Mouse (Mus musculus) heart, embryonic 11.5 days (tissue): ENCODE results near the gene Trp53bp2. TPM values are rescaled to one million over a fixed set of nuclear protein-coding genes. Genes with fewer than 3 reads are reported as not detected.

Experiments
- ATAC-seq: fragments of 200-750 bp; cut with Nextera tagmentation; replicated peaks from 2 replicates; pipeline ENCODE4 v1.8.0; 2017; ENCODE audit warnings: moderate library complexity; ENCODE audit not compliant: insufficient number of reproducible peaks, low FRiP score, low TSS enrichment
- H3K27ac ChIP-seq: fragments of 300-500 bp; sonication (generic); 2 replicates; pipeline ENCODE4 v1.5.1; 2014; ENCODE audit warnings: mild to moderate bottlenecking, low read depth, low read length
- H3K27me3 ChIP-seq: fragments of 300-500 bp; sonication (generic); 2 replicates; pipeline ENCODE4 v1.6.1; 2014; ENCODE audit warnings: mild to moderate bottlenecking, low read length, mixed read lengths; ENCODE audit not compliant: control insufficient read depth, insufficient read depth
- H3K36me3 ChIP-seq: fragments of 300-500 bp; sonication (generic); 2 replicates; pipeline ENCODE4 v1.6.1; 2014; ENCODE audit warnings: mild to moderate bottlenecking, low read length, moderate library complexity, mixed read lengths; ENCODE audit not compliant: control insufficient read depth, insufficient read depth
- H3K4me1 ChIP-seq: fragments of 300-500 bp; sonication (generic); 2 replicates; pipeline ENCODE4 v1.6.1; 2014; ENCODE audit warnings: low read length; ENCODE audit not compliant: control insufficient read depth, insufficient read depth
- H3K4me2 ChIP-seq: fragments of 300-500 bp; sonication (generic); 2 replicates; pipeline ENCODE4 v1.6.1; 2014; ENCODE audit warnings: mild to moderate bottlenecking, moderate library complexity
- H3K4me3 ChIP-seq: fragments of 300-500 bp; sonication (generic); 2 replicates; pipeline ENCODE4 v1.5.1; 2014; ENCODE audit warnings: low read depth, low read length
- H3K9ac ChIP-seq: fragments of 300-500 bp; sonication (generic); 2 replicates; pipeline ENCODE4 v1.6.1; 2014; ENCODE audit warnings: mild to moderate bottlenecking, low read depth, low read length, moderate library complexity
- H3K9me3 ChIP-seq: fragments of 300-500 bp; sonication (generic); replicated peaks from 2 replicates; pipeline ENCODE4 v1.6.1; 2016; ENCODE audit warnings: low read length; ENCODE audit not compliant: control insufficient read depth
- WGBS: fragments of 180-500 bp; shearing (Covaris S2); extraction: QIAGEN DNeasy Blood & Tissue Kit; methylation state at CpG from one replicate; pipeline ENCODE4 v1.1.7; 2014; ENCODE audit not compliant: insufficient replicate concordance; 5-methylcytosine and 5-hydroxymethylcytosine counted together
- polyA plus RNA-seq: library from polyadenylated mRNA; unstranded; fragments of >200 nt; fragmentation: Nextera tagmentation; extraction: Ambion mirVana; gene quantifications from 2 replicates; pipeline ENCODE4 v1.2.1, GENCODE M21; 2014

The Trp53bp2 gene
- polyA plus RNA-seq, 1 experiment from 2014 or later = 16.3 TPM

DNA sequence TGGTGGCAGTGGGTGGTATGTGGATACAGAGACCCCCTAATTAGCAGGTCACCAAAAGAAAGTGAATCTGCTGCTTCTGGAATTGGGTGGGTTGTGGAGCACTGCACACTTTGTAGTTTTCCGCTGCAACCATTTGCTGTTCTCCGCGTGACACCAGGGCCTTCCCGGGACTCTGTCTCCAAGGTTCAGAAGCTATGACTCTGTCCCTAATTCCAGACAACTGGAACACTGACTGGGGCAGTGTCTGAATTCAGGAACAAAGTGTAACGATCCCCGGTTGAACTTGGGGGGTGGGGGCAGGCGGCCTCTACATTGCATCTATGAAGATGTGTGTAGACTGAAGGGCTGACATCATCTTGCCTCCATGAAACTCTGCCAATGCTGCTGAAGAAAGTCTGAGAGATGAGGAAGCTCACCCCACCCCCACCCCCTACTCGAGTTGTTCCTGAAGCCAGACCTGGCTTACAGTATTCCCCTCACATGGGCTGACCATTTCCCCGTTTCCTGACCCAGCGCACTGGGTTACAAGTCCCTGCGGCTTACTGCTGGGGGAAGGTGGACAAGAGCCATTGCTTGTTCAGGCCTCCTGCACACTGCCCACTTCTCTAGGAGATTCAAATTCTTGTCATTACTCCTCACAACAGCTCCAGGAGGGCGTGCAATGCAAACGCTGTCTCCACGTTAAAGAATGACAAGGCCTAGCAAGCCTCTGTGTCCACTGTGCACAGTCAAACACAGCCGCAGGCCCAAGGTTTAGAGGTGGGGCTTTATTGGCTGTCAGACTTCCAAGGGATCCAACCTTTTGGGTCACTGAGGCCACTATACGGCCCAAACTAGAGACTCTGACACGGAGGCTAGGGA lies 85.5 kb downstream of the Trp53bp2 start:
- H3K4me2 ChIP-seq = peak overlapping the region; percentile 4; the same call in 1 of the 2 replicates

DNA sequence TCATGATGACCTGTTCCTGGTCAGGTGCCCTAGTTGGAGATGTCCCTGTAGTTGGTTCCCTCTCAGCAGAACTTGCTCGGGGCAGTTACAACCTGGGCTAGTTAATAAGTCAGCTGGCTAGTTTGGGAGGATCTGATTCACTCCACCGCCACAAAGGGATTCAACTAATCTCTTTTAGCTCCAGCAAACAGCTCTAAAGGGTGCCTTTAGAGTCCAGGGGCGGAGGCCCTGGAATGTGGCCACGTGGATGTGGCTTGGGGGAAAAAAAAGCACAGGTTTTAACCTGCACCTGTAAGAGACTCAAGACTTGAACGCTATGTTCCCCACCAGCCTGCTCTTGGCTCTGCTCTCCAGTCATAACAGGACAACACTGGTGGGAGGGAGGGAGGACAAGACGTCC lies 87.7 kb downstream of the Trp53bp2 start:
- H3K27ac ChIP-seq = no peak overlapping the region

More for the DNA sequence above, 85.5 kb downstream of the Trp53bp2 start:
- Histone ChIP-seq H3K27ac (peak overlapping the region; percentile 51; the same call in 1 of the 2 replicates), H3K9ac (no peak overlapping the region), H3K9me3 (no peaks in the 10 kb centered on the region), H3K4me3 (no peak overlapping the region), H3K4me1 (peaks cover 34% of the 10 kb centered on the region), H3K27me3 (no peaks in the 10 kb centered on the region), H3K36me3 (peaks cover 3% of the 10 kb centered on the region; the same call in 1 of the 2 replicates)
- 57% methylated on average over 17 of the region's 17 CpGs for WGBS
- ATAC-seq = no peak

DNA sequence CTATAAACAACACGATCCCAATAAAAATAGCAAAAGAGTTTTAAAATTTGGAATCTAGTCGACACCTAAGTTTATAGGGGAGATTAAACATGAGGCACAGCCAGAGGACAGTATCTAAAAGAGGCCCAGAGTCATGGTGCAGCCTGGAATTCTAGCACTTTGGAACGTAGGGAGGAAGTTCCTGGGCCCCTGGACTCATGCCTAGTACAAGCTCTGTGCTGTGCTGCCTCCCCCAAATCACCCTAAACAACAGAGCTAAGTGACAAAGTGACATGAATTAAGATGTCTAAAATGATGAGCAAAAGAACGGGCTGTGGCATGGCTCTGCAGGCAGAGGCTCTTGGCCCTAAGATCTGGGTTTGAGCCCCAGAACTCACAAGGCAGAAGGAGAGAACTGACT lies 88.8 kb downstream of the Trp53bp2 start:
- H3K4me1 ChIP-seq = peaks cover 48% of the 10 kb centered on the region
- no peak overlapping the region for H3K9ac ChIP-seq
- no peak overlapping the region for H3K4me2 ChIP-seq
- ATAC-seq = no peak
- H3K27ac ChIP-seq = 0 out of 2 replicates have a peak overlapping the region, but pooled peaks have one; percentile 12
- WGBS = 39% methylated on average over 4 of the region's 4 CpGs
- H3K4me3 ChIP-seq = no peak overlapping the region
- no peaks in the 10 kb centered on the region for H3K9me3 ChIP-seq
- no peaks in the 10 kb centered on the region for H3K27me3 ChIP-seq
- no peaks in the 10 kb centered on the region for H3K36me3 ChIP-seq

More for the DNA sequence above, 87.7 kb downstream of the Trp53bp2 start:
- H3K27me3 ChIP-seq = no peaks in the 10 kb centered on the region
- no peak overlapping the region for H3K9ac ChIP-seq
- ATAC-seq = no peak
- no peaks in the 10 kb centered on the region for H3K9me3 ChIP-seq
- H3K4me1 ChIP-seq = peaks cover 39% of the 10 kb centered on the region
- WGBS = 61% methylated on average over 6 of the region's 6 CpGs
- no peak overlapping the region for H3K4me2 ChIP-seq
- H3K36me3 ChIP-seq = no peaks in the 10 kb centered on the region; the same call in 1 of the 2 replicates
- no peak overlapping the region for H3K4me3 ChIP-seq

DNA sequence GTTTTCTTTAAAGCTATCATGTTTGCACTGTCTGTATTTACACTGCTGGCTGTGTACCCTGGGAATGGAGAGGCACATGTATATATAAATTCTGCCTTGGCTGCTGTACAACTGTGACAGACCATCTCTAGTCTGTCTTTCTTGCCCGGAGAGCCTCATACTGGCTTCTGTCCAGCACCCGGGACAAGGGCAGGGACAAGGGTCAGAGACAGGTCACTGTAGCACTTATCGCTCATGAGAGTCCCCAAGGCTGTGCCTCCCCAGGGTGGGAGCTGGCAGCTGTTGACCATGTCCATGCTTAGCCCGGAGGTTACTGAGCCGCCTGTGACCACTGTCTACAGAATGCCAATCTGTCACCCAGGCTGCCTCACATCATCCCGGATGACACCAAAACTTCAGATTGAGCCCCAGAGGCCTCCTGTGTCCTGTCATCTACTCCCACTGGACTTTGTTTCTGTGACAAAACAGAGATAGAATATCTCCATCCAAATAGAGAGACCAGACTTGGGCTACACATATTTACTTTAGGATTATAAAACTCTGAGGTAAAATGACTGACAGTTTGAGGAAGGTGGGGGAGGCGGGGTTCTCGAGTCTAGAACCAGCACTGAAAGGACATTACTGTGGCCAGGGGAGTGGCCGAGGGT lies 90.6 kb downstream of the Trp53bp2 start:
- no peak overlapping the region for H3K9ac ChIP-seq
- H3K27ac ChIP-seq = peak overlapping the region; percentile 60
- no peaks in the 10 kb centered on the region for H3K9me3 ChIP-seq
- peaks cover 61% of the 10 kb centered on the region for H3K4me1 ChIP-seq
- 38% methylated on average over 9 of the region's 9 CpGs for WGBS
- no peaks in the 10 kb centered on the region for H3K36me3 ChIP-seq
- peak; percentile 50; the same call in 1 of the 2 replicates for ATAC-seq
- no peak overlapping the region for H3K4me2 ChIP-seq
- no peak overlapping the region for H3K4me3 ChIP-seq
- no peaks in the 10 kb centered on the region for H3K27me3 ChIP-seq

DNA sequence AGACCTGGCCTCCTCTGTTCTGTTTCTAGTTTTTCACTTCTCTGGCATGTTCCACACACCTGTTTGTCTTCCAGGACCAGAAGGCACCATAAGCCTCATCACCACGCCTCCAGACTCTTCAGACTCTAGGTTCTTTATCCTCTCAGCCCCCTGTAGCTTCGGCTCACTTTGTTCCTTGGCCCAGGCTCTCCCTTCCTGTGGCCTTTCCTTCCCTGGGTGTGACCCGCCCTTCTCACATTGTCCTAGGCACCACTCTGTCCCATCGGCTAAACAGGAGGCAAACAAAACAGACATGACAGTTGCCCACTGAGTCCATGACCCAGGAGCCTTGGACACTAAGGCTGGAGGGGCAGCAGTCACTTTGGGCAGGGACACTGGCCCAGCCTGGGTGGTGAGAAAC lies 91.3 kb downstream of the Trp53bp2 start:
- no peaks in the 10 kb centered on the region for H3K36me3 ChIP-seq
- H3K9me3 ChIP-seq = no peaks in the 10 kb centered on the region
- WGBS = 50% methylated on average over 4 of the region's 4 CpGs
- peaks cover 60% of the 10 kb centered on the region for H3K4me1 ChIP-seq
- no peak for ATAC-seq
- peak overlapping the region; percentile 47 for H3K27ac ChIP-seq
- H3K4me3 ChIP-seq = no peak overlapping the region
- no peak overlapping the region for H3K4me2 ChIP-seq
- no peak overlapping the region for H3K9ac ChIP-seq
- H3K27me3 ChIP-seq = no peaks in the 10 kb centered on the region

DNA sequence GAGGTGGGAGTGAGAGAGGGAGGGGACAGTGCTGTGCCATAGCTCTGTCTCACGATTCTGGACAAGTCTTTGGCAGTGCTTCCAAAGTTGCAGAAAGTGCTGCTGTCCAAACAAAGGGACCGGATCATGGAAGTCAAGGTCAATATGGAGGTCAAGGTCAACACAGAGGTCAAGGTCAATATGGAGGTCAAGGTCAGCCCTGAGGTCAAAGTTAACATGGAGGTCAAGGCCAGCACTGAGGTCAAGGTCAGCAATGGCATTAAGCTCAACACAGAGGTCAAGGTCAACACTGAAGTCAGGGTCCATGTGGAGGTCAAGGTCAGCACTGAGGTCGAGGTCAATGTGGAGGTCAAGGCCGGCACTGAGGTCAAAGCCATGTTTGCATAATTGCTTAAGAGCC lies 91.9 kb downstream of the Trp53bp2 start:
- no peak overlapping the region for H3K4me3 ChIP-seq
- no peak for ATAC-seq
- no peaks in the 10 kb centered on the region for H3K9me3 ChIP-seq
- H3K36me3 ChIP-seq = no peaks in the 10 kb centered on the region
- H3K27me3 ChIP-seq = no peaks in the 10 kb centered on the region
- no peak overlapping the region for H3K9ac ChIP-seq
- H3K4me2 ChIP-seq = no peak overlapping the region
- H3K27ac ChIP-seq = no peak overlapping the region; the same call in 1 of the 2 replicates
- WGBS = 81% methylated on average over 4 of the region's 4 CpGs
- peaks cover 63% of the 10 kb centered on the region for H3K4me1 ChIP-seq

DNA sequence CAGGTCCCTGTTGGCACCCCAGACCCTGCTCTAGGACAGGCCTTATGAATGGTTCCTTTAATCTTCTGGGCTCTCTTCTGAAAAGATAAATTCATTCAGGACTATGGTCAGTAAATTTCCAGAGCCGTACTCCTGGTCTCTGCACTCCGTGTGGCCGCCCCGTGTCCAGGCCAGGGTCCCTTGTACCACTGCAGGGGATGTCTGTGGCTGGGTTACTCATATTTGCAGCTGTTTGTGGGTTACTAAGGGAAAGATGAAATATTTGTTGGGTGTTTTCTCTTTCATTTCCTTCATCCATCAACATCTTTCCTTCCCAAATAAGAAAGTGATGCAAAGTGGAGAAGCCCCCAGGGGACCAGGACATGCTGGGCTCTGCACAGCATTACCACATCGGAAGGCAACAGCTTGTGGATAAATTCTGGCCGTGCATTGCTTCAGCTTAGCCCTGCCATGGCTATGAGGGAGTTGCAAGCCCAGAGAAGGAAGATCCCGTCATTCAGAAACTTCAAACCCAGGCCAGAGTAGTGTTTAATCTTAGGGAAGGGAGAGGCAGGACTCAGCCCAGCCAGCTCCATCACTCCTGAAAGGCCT lies 92.9 kb downstream of the Trp53bp2 start:
- H3K27ac ChIP-seq = no peak overlapping the region
- H3K9ac ChIP-seq = no peak overlapping the region
- H3K4me1 ChIP-seq = peaks cover 71% of the 10 kb centered on the region
- 79% methylated on average over 7 of the region's 7 CpGs for WGBS
- no peak for ATAC-seq
- H3K4me2 ChIP-seq = no peak overlapping the region
- H3K9me3 ChIP-seq = no peaks in the 10 kb centered on the region
- H3K27me3 ChIP-seq = no peaks in the 10 kb centered on the region
- no peaks in the 10 kb centered on the region for H3K36me3 ChIP-seq
- H3K4me3 ChIP-seq = no peak overlapping the region

DNA sequence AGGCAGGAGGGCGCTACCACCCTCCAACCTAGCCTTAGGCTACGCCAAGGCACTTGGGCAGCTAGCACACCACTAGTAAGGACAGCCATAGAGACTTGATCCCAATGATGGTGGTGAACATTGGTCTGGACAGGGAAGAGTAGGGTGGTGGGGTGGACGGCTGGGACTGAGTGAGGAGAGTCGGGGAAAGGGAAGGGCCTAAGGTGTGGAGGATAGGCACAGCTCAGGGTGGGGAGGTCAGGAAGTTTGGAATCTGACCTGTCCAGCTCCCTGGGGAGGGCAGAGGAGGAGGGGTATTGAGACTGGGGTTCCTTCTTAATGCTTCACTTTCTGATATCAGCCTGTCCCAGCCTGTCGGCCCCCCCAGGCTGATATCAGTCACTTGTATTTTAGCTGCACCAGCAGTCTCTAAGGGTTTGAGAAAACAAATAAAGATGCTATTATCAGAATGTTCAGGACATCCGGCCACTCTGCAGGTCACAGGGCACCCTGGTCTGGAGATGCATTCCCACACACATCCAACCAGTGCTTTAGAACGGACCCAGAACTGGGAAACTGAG lies 93.6 kb downstream of the Trp53bp2 start:
- no peaks in the 10 kb centered on the region for H3K9me3 ChIP-seq
- H3K4me1 ChIP-seq = peaks cover 66% of the 10 kb centered on the region
- no peak overlapping the region for H3K27ac ChIP-seq
- H3K27me3 ChIP-seq = no peaks in the 10 kb centered on the region
- no peak overlapping the region for H3K9ac ChIP-seq
- H3K4me2 ChIP-seq = no peak overlapping the region
- 66% methylated on average over 7 of the region's 7 CpGs for WGBS
- ATAC-seq = no peak
- no peak overlapping the region for H3K4me3 ChIP-seq
- H3K36me3 ChIP-seq = no peaks in the 10 kb centered on the region
